Mouse (Mus musculus) kidney, adult 2 months (tissue): ENCODE data around the gene Ifnar1. TPM values are rescaled to one million over a fixed set of nuclear protein-coding genes. Genes with fewer than 3 reads are reported as not detected.
A peak's percentile ranks its signal among the peaks of the same experiment; 100 is the strongest.

Experiments used
- DNase-seq: peaks from one replicate; pipeline ENCODE4 v3.0.0; 2021
- H3K27ac ChIP-seq: fragments of 200-500 bp; 2 replicates; pipeline ENCODE4 v1.5.1; 2012; ENCODE audit warnings: low read depth, low read length, control low read depth, inconsistent platforms; ENCODE audit not compliant: insufficient read depth
- H3K27me3 ChIP-seq: fragments of 200-500 bp; replicated peaks from 2 replicates; pipeline ENCODE4 v1.6.1; 2012; ENCODE audit warnings: mild to moderate bottlenecking, moderate library complexity, low read length, inconsistent platforms; ENCODE audit not compliant: control insufficient read depth, insufficient read depth
- H3K36me3 ChIP-seq: fragments of 200-500 bp; 2 replicates; pipeline ENCODE4 v1.6.1; 2012; ENCODE audit warnings: mild to moderate bottlenecking, moderate library complexity, low read length, inconsistent platforms; ENCODE audit not compliant: control insufficient read depth, insufficient read depth
- H3K4me1 ChIP-seq: fragments of 200-500 bp; 2 replicates; pipeline ENCODE4 v1.6.1; 2011; ENCODE audit warnings: low read length; ENCODE audit not compliant: control insufficient read depth, insufficient read depth
- H3K4me3 ChIP-seq: fragments of 200-500 bp; 2 replicates; pipeline ENCODE4 v1.5.1; 2011; ENCODE audit warnings: mild to moderate bottlenecking, low read depth, low read length, control low read depth; ENCODE audit not compliant: insufficient read depth
- CTCF ChIP-seq: fragments of 200-500 bp; conservative IDR thresholded peaks from 2 replicates; pipeline ENCODE4 v1.5.1; 2011; ENCODE audit warnings: low read depth, mild to moderate bottlenecking, control low read depth, low read length, moderate library complexity, mixed read lengths; ENCODE audit not compliant: insufficient read depth, insufficient read length
- POLR2A ChIP-seq: fragments of 200-500 bp; IDR thresholded peaks from one replicate; pipeline ENCODE4 v1.6.1; 2011; ENCODE audit warnings: low read depth, low read length, control low read depth
- WGBS: fragments of 180-500 bp; shearing (Covaris S2); methylation state at CpG from one replicate; pipeline ENCODE4 v1.1.7; 2018; 5-methylcytosine and 5-hydroxymethylcytosine counted together
- polyA plus RNA-seq: library from polyadenylated mRNA; depleted of rRNA; stranded (reverse); fragments of >200 nt; gene quantifications from 2 replicates; pipeline ENCODE4 v1.2.3, GENCODE M21; 2012

Gene Ifnar1
- polyA plus RNA-seq, 1 experiment, result 22.2 TPM

DNA sequence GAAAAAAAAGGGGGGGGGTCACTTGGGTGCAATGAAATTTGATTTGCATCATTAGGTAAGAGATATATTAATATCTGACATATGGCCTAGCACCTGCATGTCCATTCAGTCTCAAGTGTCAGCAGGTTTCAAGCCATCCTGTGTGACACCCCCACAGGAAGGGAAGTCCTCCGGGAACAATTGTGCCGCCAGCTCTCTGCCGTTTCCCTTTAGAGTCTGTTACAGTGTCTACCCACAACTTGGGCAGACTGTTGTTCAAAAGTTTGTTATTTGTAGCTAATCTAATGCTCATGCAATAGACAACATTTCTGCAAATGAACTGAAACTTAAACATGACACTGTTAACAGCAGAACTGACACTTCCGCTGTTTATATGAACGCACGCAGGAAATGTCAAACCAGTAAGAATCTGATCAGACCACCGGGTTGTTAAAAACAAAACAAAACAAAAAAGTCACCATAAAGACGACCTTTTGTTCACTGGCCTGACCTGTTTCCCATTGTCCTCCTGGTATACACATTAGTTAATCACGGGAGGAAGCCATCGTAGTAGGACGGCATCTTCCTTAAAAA lies 23.9 kb upstream of the Ifnar1 start:
- H3K27ac ChIP-seq, result peak overlapping the region; percentile 78
- TF ChIP-seq CTCF (no peak), POLR2A (no peak)
- H3K36me3 ChIP-seq, result no peaks in the 10 kb centered on the region
- WGBS, result 44% methylated on average over 11 of the region's 11 CpGs
- peak; percentile 56 for DNase-seq
- H3K27me3 ChIP-seq, result no peaks in the 10 kb centered on the region
- H3K4me3 ChIP-seq, result no peak overlapping the region
- peaks cover 11% of the 10 kb centered on the region; the same call in 1 of the 2 replicates for H3K4me1 ChIP-seq

DNA sequence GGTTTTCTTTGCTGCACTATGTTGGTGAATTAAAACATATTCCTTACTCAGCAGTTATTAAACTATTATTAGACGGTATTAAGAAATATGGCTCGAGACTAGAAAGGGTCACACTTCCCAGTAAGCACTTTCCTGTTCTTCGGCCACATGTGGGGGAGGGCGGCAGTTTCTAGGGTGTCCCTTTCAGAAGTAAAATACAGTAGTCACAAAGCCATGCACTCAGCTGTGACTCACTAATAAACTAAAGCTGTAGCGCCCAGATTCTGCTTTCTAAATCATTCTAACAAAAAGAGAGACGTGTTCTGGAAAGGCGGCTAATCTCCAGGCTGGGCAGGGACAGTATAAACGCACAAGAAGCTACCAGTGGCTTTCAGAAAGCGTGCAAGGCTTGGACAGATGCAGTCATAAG lies 23.3 kb upstream of the Ifnar1 start:
- Histone ChIP-seq H3K27me3 (no peaks in the 10 kb centered on the region), H3K4me3 (no peak overlapping the region), H3K4me1 (peaks cover 15% of the 10 kb centered on the region), H3K27ac (peak overlapping the region; percentile 51), H3K36me3 (no peaks in the 10 kb centered on the region)
- WGBS, result 36% methylated on average over 9 of the region's 9 CpGs
- no peak for TF ChIP-seq CTCF
- no peak for TF ChIP-seq POLR2A
- DNase-seq, result peak; percentile 58

DNA sequence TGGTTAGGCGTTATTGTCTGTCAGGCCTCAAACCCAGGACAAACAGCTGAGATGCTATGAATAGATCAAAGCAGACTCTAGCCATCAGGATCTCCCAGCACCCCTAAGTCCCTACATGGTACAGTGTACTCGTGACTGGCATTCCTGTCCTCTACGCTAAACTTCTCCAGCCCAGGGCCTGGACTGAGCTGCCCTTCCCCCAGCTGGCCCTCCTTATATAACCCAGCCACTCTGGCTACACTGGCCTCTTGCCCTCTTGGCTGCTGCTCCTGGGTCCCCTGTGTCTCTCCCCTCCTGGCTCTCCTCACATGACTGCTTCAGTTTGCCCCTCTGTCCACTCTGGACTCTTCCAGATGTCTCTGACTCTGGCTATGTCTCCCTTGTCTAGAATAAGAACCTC lies 22.4 kb upstream of the Ifnar1 start:
- Histone ChIP-seq H3K36me3 (no peaks in the 10 kb centered on the region), H3K4me1 (peaks cover 16% of the 10 kb centered on the region), H3K27me3 (no peaks in the 10 kb centered on the region), H3K4me3 (no peak overlapping the region), H3K27ac (peak overlapping the region; percentile 60)
- TF ChIP-seq CTCF, result no peak
- TF ChIP-seq POLR2A, result no peak
- peak; percentile 78 for DNase-seq
- 45% methylated on average over 3 of the region's 3 CpGs for WGBS

DNA sequence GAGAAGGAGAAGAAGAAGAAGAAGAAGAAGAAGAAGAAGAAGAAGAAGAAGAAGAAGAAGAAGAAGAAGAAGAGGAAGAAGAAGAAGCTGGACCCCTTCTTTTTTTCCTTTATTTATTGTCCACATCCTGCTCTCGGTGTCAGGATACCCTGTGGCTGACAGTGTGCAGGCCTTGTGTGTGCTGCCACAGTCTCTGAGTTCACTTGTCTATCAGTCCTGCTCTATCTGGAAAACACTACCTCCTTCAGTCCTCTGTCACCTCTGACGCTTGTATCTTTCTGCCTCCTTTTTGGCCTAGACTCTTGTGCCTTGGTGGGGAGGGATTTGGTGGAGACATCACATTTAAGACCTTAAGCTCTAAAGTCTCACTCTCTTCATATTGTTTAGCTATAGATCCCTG lies 21.6 kb upstream of the Ifnar1 start:
- Histone ChIP-seq H3K36me3 (no peaks in the 10 kb centered on the region), H3K4me1 (peaks cover 16% of the 10 kb centered on the region), H3K27ac (no peak overlapping the region), H3K4me3 (no peak overlapping the region), H3K27me3 (no peaks in the 10 kb centered on the region)
- TF ChIP-seq POLR2A, result no peak
- no peak for TF ChIP-seq CTCF
- 91% methylated on average over 2 of the region's 2 CpGs for WGBS
- no peak for DNase-seq

DNA sequence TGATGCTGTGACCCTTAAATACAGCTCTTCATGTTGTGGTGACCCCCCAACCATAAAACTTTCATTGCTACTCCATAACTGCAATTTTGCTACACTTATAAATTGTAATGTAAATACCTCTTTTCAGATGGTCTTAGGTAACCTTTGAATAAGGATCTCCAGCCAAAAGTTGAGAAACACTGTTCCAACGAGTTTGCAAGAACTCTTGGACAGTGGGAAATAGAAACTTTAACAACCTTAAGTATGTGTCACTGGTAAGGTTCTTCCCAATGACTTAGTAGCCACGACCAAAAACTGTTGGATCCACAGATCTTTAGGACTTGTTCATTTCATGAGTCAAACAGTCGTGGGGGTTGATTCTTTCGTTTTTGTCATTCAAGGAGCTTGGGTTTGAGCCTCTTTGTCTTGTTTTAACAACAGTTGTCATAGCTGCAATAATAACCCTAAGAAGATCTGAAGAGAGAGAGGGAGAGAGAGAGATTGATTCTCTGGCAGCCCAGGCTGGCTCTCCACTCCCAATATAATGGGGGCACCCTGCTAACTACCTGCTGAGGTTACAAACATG lies 21.1 kb upstream of the Ifnar1 start:
- TF ChIP-seq CTCF, result no peak
- Histone ChIP-seq H3K27me3 (no peaks in the 10 kb centered on the region), H3K4me1 (peaks cover 16% of the 10 kb centered on the region), H3K27ac (peak overlapping the region; percentile 21; the same call in 1 of the 2 replicates), H3K4me3 (peak overlapping the region; percentile 52; the same call in 1 of the 2 replicates), H3K36me3 (no peaks in the 10 kb centered on the region)
- WGBS, result 86% methylated on average over 4 of the region's 4 CpGs
- no peak for DNase-seq

DNA sequence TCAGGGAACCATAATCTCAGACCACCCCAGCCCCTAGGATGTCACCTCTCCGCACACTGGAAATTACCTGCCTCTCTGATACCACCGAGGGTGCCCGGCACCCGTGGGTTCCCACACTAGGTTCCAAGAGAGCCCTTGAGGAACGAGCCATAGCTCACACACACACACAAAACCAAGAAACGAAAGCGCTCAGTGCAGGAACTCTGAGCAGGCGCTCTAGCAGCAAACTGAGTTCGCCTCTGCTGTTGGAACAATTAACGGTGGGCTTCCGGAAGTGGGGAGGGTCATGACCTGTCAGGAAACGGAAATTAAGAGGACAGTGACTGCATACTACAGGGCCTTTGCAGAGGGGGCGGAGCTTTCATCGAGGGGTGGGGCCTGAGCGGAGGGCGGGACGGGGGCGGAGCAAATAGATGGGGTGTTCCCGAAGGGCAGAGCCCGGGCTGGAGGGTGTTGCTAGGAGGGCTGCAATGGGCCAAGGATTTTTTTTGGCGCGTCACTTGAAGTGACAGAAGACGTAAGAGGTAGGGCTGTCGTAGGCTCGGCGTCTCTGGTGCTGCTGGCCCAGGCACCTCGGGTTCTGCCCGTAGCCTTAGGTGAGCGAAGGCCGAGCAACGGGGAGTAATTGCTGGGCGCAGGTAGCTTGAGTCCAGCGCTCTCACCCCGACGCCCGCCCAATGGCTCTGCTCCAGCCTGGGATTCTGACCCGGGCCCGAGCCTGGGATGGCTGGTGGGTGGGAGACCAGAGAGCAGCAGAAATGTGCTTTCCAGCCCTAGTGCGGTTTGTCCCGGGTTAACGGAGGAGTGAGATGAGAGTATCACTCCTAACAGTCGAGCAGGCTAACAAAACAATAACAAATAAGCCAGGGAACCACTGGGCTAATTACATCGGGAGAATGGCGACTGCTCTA lies 20.2 kb upstream of the Ifnar1 start:
- TF ChIP-seq CTCF (no peak), POLR2A (no peak)
- WGBS, result 5% methylated on average over 44 of the region's 44 CpGs
- Histone ChIP-seq H3K4me1 (peaks cover 16% of the 10 kb centered on the region), H3K27ac (peak overlapping the region; percentile 21; the same call in 1 of the 2 replicates), H3K36me3 (no peaks in the 10 kb centered on the region), H3K4me3 (peak overlapping the region; percentile 59), H3K27me3 (no peaks in the 10 kb centered on the region)
- peak; percentile 92 for DNase-seq

DNA sequence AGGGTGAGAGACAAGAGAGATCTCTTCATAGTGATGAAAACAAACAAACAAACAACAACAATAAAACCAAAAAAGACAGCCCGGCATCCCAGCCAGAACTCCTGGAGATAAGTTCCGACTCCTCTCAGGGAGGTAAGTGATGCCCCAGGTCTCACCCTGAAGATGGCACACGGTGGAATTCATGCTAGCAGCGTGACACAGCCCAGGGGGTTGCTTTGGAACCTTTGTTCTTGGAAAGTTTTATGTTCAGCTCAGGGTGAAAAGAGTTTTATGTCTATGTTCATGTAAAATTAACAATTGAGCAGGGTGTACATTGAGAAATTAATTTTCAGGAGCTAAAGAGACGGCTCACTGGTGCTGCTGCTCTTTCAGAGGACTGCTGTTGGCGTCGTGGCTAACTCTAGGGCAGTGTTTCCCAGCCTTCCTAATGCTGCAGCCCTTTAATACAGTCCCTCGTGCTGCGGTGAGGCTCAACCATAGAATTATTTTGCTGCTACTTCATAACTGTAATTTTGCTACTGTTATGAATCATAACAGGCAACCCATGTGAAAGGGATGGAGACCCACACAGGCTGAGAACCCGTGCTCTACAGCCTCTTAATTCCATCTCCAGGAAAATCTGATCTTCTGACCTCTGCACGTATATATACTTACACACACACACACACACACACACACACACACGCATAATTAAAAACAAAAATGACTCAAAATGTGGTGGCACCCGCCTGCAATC lies 19.4 kb upstream of the Ifnar1 start:
- Histone ChIP-seq H3K27me3 (no peaks in the 10 kb centered on the region), H3K27ac (no peak overlapping the region), H3K4me3 (no peak overlapping the region), H3K4me1 (peaks cover 16% of the 10 kb centered on the region), H3K36me3 (no peaks in the 10 kb centered on the region)
- DNase-seq, result no peak
- no peak for TF ChIP-seq POLR2A
- TF ChIP-seq CTCF, result no peak
- 33% methylated on average over 13 of the region's 13 CpGs for WGBS
